In genomic region chr2:116347827-116348529, GRCm38 (mm10) we compare ENCODE assay signal across 24 mouse cellular contexts.
"Had no signal": no experiment of that assay in that cellular context is flagged by ENCODE, and none has a peak within 500 bp of the region (broad histone marks: within the 10 kb centered on the region; RNA-seq: fewer than 3 reads in every experiment).

No protein-coding gene starts in this region.

- H3K4me1 ChIP-seq: heart, embryonic 10.5 days; heart, embryonic 12.5 days; hindbrain, embryonic 12.5 days; hindbrain, embryonic 15.5 days; intestine, embryonic 15.5 days; limb, embryonic 10.5 days; limb, embryonic 12.5 days; liver, embryonic 13.5 days; liver, embryonic 15.5 days had no signal

- H3K27ac ChIP-seq: gastrocnemius, adult 2 months; heart, embryonic 10.5 days; hindbrain, embryonic 10.5 days; hindbrain, embryonic 12.5 days; hindbrain, embryonic 15.5 days; intestine, embryonic 15.5 days; left cerebral cortex, adult 2 months; limb, embryonic 10.5 days; limb, embryonic 12.5 days; liver, embryonic 13.5 days; liver, embryonic 15.5 days had no signal

- ATAC-seq: inflammation-experienced regulatory T-cells, adult 6 months; intestine, embryonic 15.5 days; intestine, postnatal 0 days had no signal

- H3K9ac ChIP-seq: heart, embryonic 12.5 days; hindbrain, embryonic 12.5 days; hindbrain, embryonic 15.5 days; intestine, embryonic 15.5 days; limb, embryonic 12.5 days; liver, embryonic 13.5 days; liver, embryonic 15.5 days had no signal

- H3K4me2 ChIP-seq: heart, embryonic 12.5 days; hindbrain, embryonic 12.5 days; hindbrain, embryonic 15.5 days; intestine, embryonic 15.5 days; limb, embryonic 12.5 days; liver, embryonic 11.5 days; liver, embryonic 13.5 days; liver, embryonic 15.5 days had no signal

- DNase-seq: gastrocnemius, adult 2 months; gastrocnemius, postnatal 10 days; gastrocnemius, postnatal 25 days; heart, adult 18-20 months; kidney, adult 18-20 months; kidney, adult 8-10 months; kidney, postnatal 10 days; kidney, postnatal 25 days; kidney, postnatal 4 days; liver; liver, embryonic 13.5 days had no signal

- H3K9me3 ChIP-seq: heart, embryonic 10.5 days; heart, embryonic 12.5 days; hindbrain, embryonic 10.5 days; hindbrain, embryonic 12.5 days; hindbrain, embryonic 15.5 days; intestine, embryonic 15.5 days; limb, embryonic 10.5 days; limb, embryonic 12.5 days; liver, embryonic 15.5 days had no signal

- H3K36me3 ChIP-seq: heart, embryonic 10.5 days; heart, embryonic 12.5 days; hindbrain, embryonic 10.5 days; hindbrain, embryonic 12.5 days; hindbrain, embryonic 15.5 days; intestine, embryonic 15.5 days; limb, embryonic 10.5 days; limb, embryonic 12.5 days; liver, embryonic 13.5 days; liver, embryonic 15.5 days had no signal

- H3K4me3 ChIP-seq: gastrocnemius, adult 2 months; heart, embryonic 10.5 days; heart, embryonic 12.5 days; hindbrain, embryonic 10.5 days; hindbrain, embryonic 12.5 days; hindbrain, embryonic 15.5 days; intestine, embryonic 15.5 days; left cerebral cortex, adult 2 months; limb, embryonic 10.5 days; limb, embryonic 12.5 days; liver, embryonic 13.5 days; liver, embryonic 15.5 days had no signal

- H3K27me3 ChIP-seq: heart, embryonic 12.5 days; hindbrain, embryonic 12.5 days; hindbrain, embryonic 15.5 days; intestine, embryonic 15.5 days; limb, embryonic 12.5 days; liver, embryonic 13.5 days; liver, embryonic 15.5 days had no signal
